ENCODE assay signal across 16 mouse cellular contexts in the genomic region with DNA sequence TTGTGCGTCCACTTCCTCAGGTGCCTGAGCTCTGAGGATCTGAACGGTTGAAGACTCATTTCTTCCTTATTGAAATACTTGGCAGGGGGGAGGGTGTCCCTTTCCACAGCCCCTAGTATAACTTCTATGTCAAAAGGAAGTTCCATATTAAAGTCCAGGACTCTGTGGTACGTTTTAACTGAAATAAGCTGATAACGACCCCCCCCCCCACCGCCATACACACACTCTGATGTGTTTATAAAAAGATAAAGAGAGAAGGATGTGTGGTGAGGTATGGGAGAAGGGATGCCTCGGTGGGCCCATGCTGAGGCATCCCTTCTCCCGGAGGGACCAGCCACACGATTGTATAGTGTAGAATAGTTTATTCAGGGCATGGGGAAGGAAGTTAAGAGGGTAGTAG. TPM values are rescaled to one million over a fixed set of nuclear protein-coding genes. Genes with fewer than 3 reads are reported as not detected.
DNase-seq lines count a peak whose midpoint lies in the region; ATAC-seq and TF ChIP-seq lines count a peak whose summit lies in the region.
"Had no signal": no experiment of that assay in that cellular context is flagged by ENCODE, and none has a peak within 500 bp of the region (broad histone marks: within the 10 kb centered on the region; RNA-seq: fewer than 3 reads in every experiment).

No protein-coding gene starts in this region.

- H3K4me3 ChIP-seq in kidney, embryonic 15.5 days (replicated peaks) = no peak overlapping the region
- H3K4me3 ChIP-seq in E14TG2a.4 (replicated peaks; ENCODE audit: low read length) = peak overlapping the region; percentile 80
- H3K4me3 ChIP-seq in ES-E14 (ENCODE audit: insufficient read depth in 1 of 2, low read depth in 1 of 2, low read length in 2 of 2, poor library complexity in 1 of 2, severe bottlenecking in 1 of 2) = peak overlapping the region; percentile 66 to 67
- H3K4me3 ChIP-seq in limb, embryonic 13.5 days = no peak overlapping the region
- H3K4me3 ChIP-seq: hindbrain, embryonic 13.5 days had no signal

- H3K27ac ChIP-seq in kidney, embryonic 15.5 days = no peak overlapping the region
- H3K27ac ChIP-seq in ES-E14 (ENCODE audit: insufficient read depth, low read depth, low read length, poor library complexity, severe bottlenecking) = no peak overlapping the region; the same call in 1 of the 2 replicates
- no peak overlapping the region for H3K27ac ChIP-seq in limb, embryonic 13.5 days
- H3K27ac ChIP-seq: heart, embryonic 15.5 days; hindbrain, embryonic 13.5 days; limb, embryonic 15.5 days had no signal

- no peaks in the 10 kb centered on the region for H3K36me3 ChIP-seq in kidney, embryonic 15.5 days
- no peaks in the 10 kb centered on the region for H3K36me3 ChIP-seq in E14TG2a.4 (ENCODE audit: insufficient read depth, low read length)
- no peaks in the 10 kb centered on the region for H3K36me3 ChIP-seq in ES-E14 (ENCODE audit: control insufficient read depth, insufficient read depth, low read length, poor library complexity, severe bottlenecking)
- H3K36me3 ChIP-seq in limb, embryonic 13.5 days = no peaks in the 10 kb centered on the region
- H3K36me3 ChIP-seq: heart, embryonic 15.5 days; hindbrain, embryonic 13.5 days; limb, embryonic 15.5 days had no signal

- peak overlapping the region; percentile 55; the same call in 1 of the 2 replicates for H3K4me2 ChIP-seq in kidney, embryonic 15.5 days
- H3K4me2 ChIP-seq in limb, embryonic 13.5 days (replicated peaks) = peak overlapping the region; percentile 53
- H3K4me2 ChIP-seq: hindbrain, embryonic 13.5 days had no signal

- ATAC-seq in kidney, embryonic 15.5 days (replicated peaks; ENCODE audit: low FRiP score) = no peak
- no peak for ATAC-seq in limb, embryonic 13.5 days (ENCODE audit: low FRiP score, low read depth)
- ATAC-seq: activated CD4-positive, CD25-positive, alpha-beta regulatory T cell, adult 4 months; midbrain, embryonic 16.5 days had no signal

- H3K9me3 ChIP-seq in kidney, embryonic 15.5 days (replicated peaks) = no peaks in the 10 kb centered on the region; the same call in 1 of the 2 replicates
- peaks cover 7% of the 10 kb centered on the region; the same call in 1 of the 2 replicates for H3K9me3 ChIP-seq in E14TG2a.4 (ENCODE audit: low read length)
- no peaks in the 10 kb centered on the region for H3K9me3 ChIP-seq in ES-E14 (ENCODE audit: control insufficient read depth, insufficient read depth, low read depth, low read length)
- H3K9me3 ChIP-seq in limb, embryonic 13.5 days = peaks cover 4% of the 10 kb centered on the region; the same call in 1 of the 2 replicates
- H3K9me3 ChIP-seq: heart, embryonic 15.5 days; hindbrain, embryonic 13.5 days; limb, embryonic 15.5 days had no signal

- no peak for TF ChIP-seq CTCF in E14TG2a.4 (conservative IDR thresholded peaks at IDR 0.05; ENCODE audit: low read length)

- no peak for DNase-seq in kidney, postnatal 36 days
- no peak for DNase-seq in ES-E14 (ENCODE audit: low read depth, low spot score)
- no peak for DNase-seq in cerebellum, postnatal 14 days
- no peak for DNase-seq in testis, postnatal 10 days (ENCODE audit: low spot score)
- DNase-seq: adrenal gland, postnatal 25 days; cerebellum, adult 9-11 months; gastrocnemius, postnatal 14 days; right cerebral cortex, postnatal 14 days had no signal

- H3K9ac ChIP-seq in kidney, embryonic 15.5 days = no peak overlapping the region
- H3K9ac ChIP-seq in ES-E14 (ENCODE audit: insufficient read depth, low read depth, low read length, poor library complexity, severe bottlenecking) = peak overlapping the region; percentile 81
- no peak overlapping the region for H3K9ac ChIP-seq in limb, embryonic 13.5 days
- H3K9ac ChIP-seq: heart, embryonic 15.5 days; hindbrain, embryonic 13.5 days; limb, embryonic 15.5 days had no signal

- peaks cover 11% of the 10 kb centered on the region; the same call in 1 of the 2 replicates for H3K4me1 ChIP-seq in kidney, embryonic 15.5 days
- H3K4me1 ChIP-seq in E14TG2a.4 (replicated peaks; ENCODE audit: low read depth, low read length) = peaks cover 49% of the 10 kb centered on the region
- H3K4me1 ChIP-seq in ES-E14 (ENCODE audit: control insufficient read depth in 2 of 2, insufficient read depth in 2 of 2, low read length in 2 of 2, poor library complexity in 1 of 2) = peaks cover 0 to 12% of the 10 kb centered on the region in 2 experiments; a peak in 3 of 4 replicates
- peaks cover 10% of the 10 kb centered on the region; the same call in 1 of the 2 replicates for H3K4me1 ChIP-seq in limb, embryonic 13.5 days

- in situ Hi-C loops in ES-E14 (cut with MboI; ENCODE audit: low sequenced_read_pairs in 2 of 2, unreplicated experiment in 2 of 2) = no loop called here

- 74% methylated on average over 8 of the region's 8 CpGs for WGBS in kidney, embryonic 15.5 days
- WGBS in limb, embryonic 13.5 days = 65% methylated on average over 8 of the region's 8 CpGs

- peaks cover 33% of the 10 kb centered on the region for H3K27me3 ChIP-seq in kidney, embryonic 15.5 days
- no peaks in the 10 kb centered on the region for H3K27me3 ChIP-seq in E14TG2a.4 (ENCODE audit: insufficient read depth, low read length)
- peaks cover 5% of the 10 kb centered on the region; the same call in 1 of the 2 replicates for H3K27me3 ChIP-seq in limb, embryonic 13.5 days
- H3K27me3 ChIP-seq: heart, embryonic 15.5 days; hindbrain, embryonic 13.5 days had no signal

TF ChIP-seq in ES-E14, 5 proteins besides CTCF, POLR2A, EP300 and RAD21:
- TF ChIP-seq CHD2 (IDR thresholded peaks at IDR 0.05; ENCODE audit: low read depth, low read length) (no peak), ZNF384 (IDR thresholded peaks at IDR 0.05; ENCODE audit: low read depth, low read length) (no peak), MAFK (IDR thresholded peaks at IDR 0.05; ENCODE audit: insufficient read depth, low read depth, low read length) (no peak), HCFC1 (IDR thresholded peaks at IDR 0.05; ENCODE audit: borderline replicate concordance, insufficient read depth, low read length) (no peak), ZC3H11A (IDR thresholded peaks at IDR 0.05; ENCODE audit: borderline replicate concordance, low read depth, low read length) (no peak)

RNA-seq across cellular contexts. Expression of a gene that starts 34.4 kb away (rescaled TPM):
- 0.21 TPM in 1 of 2 replicates, not detected in the other for polyA plus RNA-seq in kidney, embryonic 15.5 days (2015; fragmentation: Nextera tagmentation; extraction: Ambion mirVana)
- 0.36 and 0.37 TPM in 2 replicates for total RNA-seq in ES-E14 (2012; rRNA removed)
- polyA plus RNA-seq in limb, embryonic 13.5 days (2015; fragmentation: Nextera tagmentation; extraction: Ambion mirVana) = 0.24 TPM in 1 of 2 replicates, not detected in the other
- total RNA-seq: adrenal gland, postnatal 25 days; gastrocnemius, postnatal 14 days had no signal
- polyA plus RNA-seq: activated CD4-positive, CD25-positive, alpha-beta regulatory T cell, adult 4 months; heart, embryonic 15.5 days; hindbrain, embryonic 13.5 days; limb, embryonic 15.5 days; midbrain, embryonic 16.5 days had no signal

Comparison
In these comparisons a context has a peak if more than half of its experiments do, and no peak if none do; other contexts are left out.
1. H3K4me3 ChIP-seq: peak in E14TG2a.4 (single experiment) and ES-E14 (2 of 2); none in kidney, embryonic 15.5 days (single experiment) and limb, embryonic 13.5 days (single experiment).